Mouse (Mus musculus): ENCODE measurements around the gene Slc35f6. TPM values are rescaled to one million over a fixed set of nuclear protein-coding genes. Genes with fewer than 3 reads are reported as not detected.

The Slc35f6 gene
- polyA plus RNA-seq, 1 experiment from 2014 or later: 28.0 TPM

GRCm38 (mm10) chr5:30613242-30613641 is 34.5 kb upstream of the Slc35f6 start:
- H3K27ac ChIP-seq (replicated peaks): no peak overlapping the region
- ATAC-seq (ENCODE audit: low read depth): no peak
- WGBS: 79% methylated on average over 8 of the region's 8 CpGs
- H3K4me3 ChIP-seq: no peak overlapping the region
- no peaks in the 10 kb centered on the region for H3K36me3 ChIP-seq
- peaks cover 6% of the 10 kb centered on the region; the same call in 1 of the 2 replicates for H3K27me3 ChIP-seq
- no peak overlapping the region for H3K4me2 ChIP-seq
- H3K9me3 ChIP-seq: no peaks in the 10 kb centered on the region
- no peak overlapping the region for H3K9ac ChIP-seq
- H3K4me1 ChIP-seq (replicated peaks): peaks cover 27% of the 10 kb centered on the region; the same call in 1 of the 2 replicates

- no peak overlapping the region; the same call in 1 of the 2 replicates for H3K27ac ChIP-seq (replicated peaks)
- no peak overlapping the region for H3K4me3 ChIP-seq
- no peak for ATAC-seq (ENCODE audit: low read depth)
- peaks cover 10% of the 10 kb centered on the region; the same call in 1 of the 2 replicates for H3K27me3 ChIP-seq
- H3K9ac ChIP-seq: no peak overlapping the region
- H3K9me3 ChIP-seq: no peaks in the 10 kb centered on the region
- H3K36me3 ChIP-seq: no peaks in the 10 kb centered on the region
- no peak overlapping the region for H3K4me2 ChIP-seq
- 31% methylated on average over 1 of the region's 1 CpGs for WGBS
- H3K4me1 ChIP-seq (replicated peaks): peaks cover 27% of the 10 kb centered on the region; the same call in 1 of the 2 replicates
Observed at GRCm38 (mm10) chr5:30614221-30614620, 33.5 kb upstream of the Slc35f6 start.

- peaks cover 12% of the 10 kb centered on the region for H3K27me3 ChIP-seq
- H3K27ac ChIP-seq (replicated peaks): no peak overlapping the region
- H3K4me2 ChIP-seq: no peak overlapping the region
- H3K4me1 ChIP-seq (replicated peaks): peaks cover 27% of the 10 kb centered on the region; the same call in 1 of the 2 replicates
- no peaks in the 10 kb centered on the region for H3K9me3 ChIP-seq
- 49% methylated on average over 6 of the region's 6 CpGs for whole genome bisulfite sequencing
- H3K4me3 ChIP-seq: no peak overlapping the region
- no peaks in the 10 kb centered on the region for H3K36me3 ChIP-seq
- no peak overlapping the region for H3K9ac ChIP-seq
- ATAC-seq (ENCODE audit: low read depth): no peak
Observed at GRCm38 (mm10) chr5:30615416-30615815, 32.3 kb upstream of the Slc35f6 start.

- 86% methylated on average over 4 of the region's 4 CpGs for WGBS
- ATAC-seq (ENCODE audit: low read depth): no peak
- H3K27me3 ChIP-seq: peaks cover 16% of the 10 kb centered on the region
- H3K27ac ChIP-seq (replicated peaks): no peak overlapping the region
- H3K4me1 ChIP-seq (replicated peaks): peaks cover 27% of the 10 kb centered on the region; the same call in 1 of the 2 replicates
- no peak overlapping the region for H3K9ac ChIP-seq
- no peaks in the 10 kb centered on the region for H3K9me3 ChIP-seq
- no peak overlapping the region for H3K4me3 ChIP-seq
- H3K36me3 ChIP-seq: no peaks in the 10 kb centered on the region
- no peak overlapping the region for H3K4me2 ChIP-seq
Observed at GRCm38 (mm10) chr5:30615819-30616218, 31.9 kb upstream of the Slc35f6 start.

GRCm38 (mm10) chr5:30616644-30617043 is 31.1 kb upstream of the Slc35f6 start:
- Histone ChIP-seq H3K27ac (replicated peaks) (no peak overlapping the region), H3K9me3 (no peaks in the 10 kb centered on the region), H3K4me2 (no peak overlapping the region), H3K9ac (no peak overlapping the region), H3K4me1 (replicated peaks) (peaks cover 28% of the 10 kb centered on the region), H3K36me3 (no peaks in the 10 kb centered on the region), H3K4me3 (no peak overlapping the region), H3K27me3 (peaks cover 24% of the 10 kb centered on the region)
- 21% methylated on average over 3 of the region's 3 CpGs for WGBS
- ATAC-seq (ENCODE audit: low read depth): no peak

- Histone ChIP-seq H3K9ac (no peak overlapping the region), H3K4me2 (no peak overlapping the region), H3K27me3 (peaks cover 31% of the 10 kb centered on the region), H3K36me3 (no peaks in the 10 kb centered on the region), H3K4me3 (no peak overlapping the region), H3K4me1 (replicated peaks) (peaks cover 35% of the 10 kb centered on the region), H3K27ac (replicated peaks) (no peak overlapping the region), H3K9me3 (no peaks in the 10 kb centered on the region)
- no peak for ATAC-seq (ENCODE audit: low read depth)
- WGBS: 41% methylated on average over 3 of the region's 3 CpGs
Observed at GRCm38 (mm10) chr5:30617357-30617756, 30.4 kb upstream of the Slc35f6 start.

GRCm38 (mm10) chr5:30617851-30618250 is 29.9 kb upstream of the Slc35f6 start:
- no peak overlapping the region for H3K4me3 ChIP-seq
- WGBS: 33% methylated on average over 11 of the region's 11 CpGs
- ATAC-seq (ENCODE audit: low read depth): no peak
- no peak overlapping the region for H3K27ac ChIP-seq (replicated peaks)
- H3K36me3 ChIP-seq: no peaks in the 10 kb centered on the region
- H3K9ac ChIP-seq: no peak overlapping the region
- no peaks in the 10 kb centered on the region for H3K9me3 ChIP-seq
- H3K4me1 ChIP-seq (replicated peaks): peaks cover 40% of the 10 kb centered on the region
- peaks cover 36% of the 10 kb centered on the region for H3K27me3 ChIP-seq
- H3K4me2 ChIP-seq: no peak overlapping the region

- peaks cover 42% of the 10 kb centered on the region for H3K27me3 ChIP-seq
- no peak overlapping the region for H3K4me2 ChIP-seq
- H3K4me3 ChIP-seq: no peak overlapping the region
- no peak overlapping the region for H3K27ac ChIP-seq (replicated peaks)
- no peak overlapping the region for H3K9ac ChIP-seq
- peaks cover 42% of the 10 kb centered on the region for H3K4me1 ChIP-seq (replicated peaks)
- no peaks in the 10 kb centered on the region for H3K9me3 ChIP-seq
- H3K36me3 ChIP-seq: no peaks in the 10 kb centered on the region
- WGBS: 83% methylated on average over 8 of the region's 8 CpGs
- no peak for ATAC-seq (ENCODE audit: low read depth)
Observed at GRCm38 (mm10) chr5:30618376-30619003, 29.2 kb upstream of the Slc35f6 start.

GRCm38 (mm10) chr5:30619211-30619610 is 28.5 kb upstream of the Slc35f6 start:
- H3K36me3 ChIP-seq: no peaks in the 10 kb centered on the region
- peaks cover 48% of the 10 kb centered on the region for H3K27me3 ChIP-seq
- ATAC-seq (ENCODE audit: low read depth): no peak
- WGBS: 83% methylated on average over 2 of the region's 2 CpGs
- no peak overlapping the region for H3K4me2 ChIP-seq
- no peak overlapping the region for H3K27ac ChIP-seq (replicated peaks)
- H3K9me3 ChIP-seq: no peaks in the 10 kb centered on the region
- H3K9ac ChIP-seq: no peak overlapping the region
- H3K4me3 ChIP-seq: no peak overlapping the region
- H3K4me1 ChIP-seq (replicated peaks): peaks cover 40% of the 10 kb centered on the region

- no peak overlapping the region for H3K4me3 ChIP-seq
- H3K36me3 ChIP-seq: no peaks in the 10 kb centered on the region
- ATAC-seq (ENCODE audit: low read depth): no peak
- no peaks in the 10 kb centered on the region for H3K9me3 ChIP-seq
- no peak overlapping the region for H3K27ac ChIP-seq (replicated peaks)
- peaks cover 55% of the 10 kb centered on the region for H3K27me3 ChIP-seq
- H3K4me2 ChIP-seq: no peak overlapping the region
- no peak overlapping the region for H3K9ac ChIP-seq
- peaks cover 26% of the 10 kb centered on the region for H3K4me1 ChIP-seq (replicated peaks)
- WGBS: 98% methylated on average over 20 of the region's 20 CpGs
Observed at GRCm38 (mm10) chr5:30620567-30620966, 27.2 kb upstream of the Slc35f6 start.

GRCm38 (mm10) chr5:30621211-30621790 is 26.4 kb upstream of the Slc35f6 start:
- no peak overlapping the region for H3K27ac ChIP-seq (replicated peaks)
- peaks cover 55% of the 10 kb centered on the region for H3K27me3 ChIP-seq
- no peak for ATAC-seq (ENCODE audit: low read depth)
- H3K4me2 ChIP-seq: no peak overlapping the region
- no peaks in the 10 kb centered on the region for H3K9me3 ChIP-seq
- no peak overlapping the region for H3K9ac ChIP-seq
- H3K4me1 ChIP-seq (replicated peaks): peaks cover 25% of the 10 kb centered on the region
- no peaks in the 10 kb centered on the region for H3K36me3 ChIP-seq
- WGBS: 90% methylated on average over 9 of the region's 9 CpGs
- no peak overlapping the region for H3K4me3 ChIP-seq

GRCm38 (mm10) chr5:30621844-30622176 is 25.9 kb upstream of the Slc35f6 start:
- Histone ChIP-seq H3K27ac (replicated peaks) (no peak overlapping the region), H3K4me3 (peak overlapping the region; percentile 37), H3K9ac (peak overlapping the region; percentile 64), H3K27me3 (peaks cover 55% of the 10 kb centered on the region), H3K36me3 (no peaks in the 10 kb centered on the region), H3K9me3 (no peaks in the 10 kb centered on the region), H3K4me1 (replicated peaks) (peaks cover 22% of the 10 kb centered on the region), H3K4me2 (peak overlapping the region; percentile 71)
- ATAC-seq (ENCODE audit: low read depth): 0 out of 2 replicates have a peak, but pooled peaks have one; percentile 27
- WGBS: 41% methylated on average over 22 of the region's 22 CpGs
